ENCODE assay signal across 10 mouse cellular contexts in genomic region chr5:47979371-47979770, GRCm38 (mm10). TPM values are rescaled to one million over a fixed set of nuclear protein-coding genes. Genes with fewer than 3 reads are reported as not detected.
A peak's percentile ranks its signal among the peaks of the same experiment; 100 is the strongest.
DNase-seq lines count a peak whose midpoint lies in the region; ATAC-seq lines count a peak whose summit lies in the region.
"Had no signal": no experiment of that assay in that cellular context is flagged by ENCODE, and none has a peak within 500 bp of the region (broad histone marks: within the 10 kb centered on the region; RNA-seq: fewer than 3 reads in every experiment).

No protein-coding gene starts in this region.

- no peak overlapping the region for H3K27ac ChIP-seq in kidney, embryonic 16.5 days (ENCODE audit: low read length)
- H3K27ac ChIP-seq: lung, embryonic 15.5 days had no signal

- H3K4me2 ChIP-seq in kidney, embryonic 16.5 days (replicated peaks; ENCODE audit: low read depth, low read length) = no peak overlapping the region
- H3K4me2 ChIP-seq: lung, embryonic 15.5 days had no signal

- H3K36me3 ChIP-seq in kidney, embryonic 16.5 days (ENCODE audit: insufficient read depth, low read length) = no peaks in the 10 kb centered on the region
- H3K36me3 ChIP-seq: lung, embryonic 15.5 days had no signal

- H3K4me1 ChIP-seq in kidney, embryonic 16.5 days (ENCODE audit: insufficient read depth, low read length) = peaks cover 10% of the 10 kb centered on the region
- H3K4me1 ChIP-seq: lung, embryonic 15.5 days had no signal

- H3K27me3 ChIP-seq in kidney, embryonic 16.5 days (ENCODE audit: insufficient read depth, low read length) = no peaks in the 10 kb centered on the region
- H3K27me3 ChIP-seq: lung, embryonic 15.5 days had no signal

- no peaks in the 10 kb centered on the region for H3K9me3 ChIP-seq in kidney, embryonic 16.5 days (ENCODE audit: low read length)
- H3K9me3 ChIP-seq: lung, embryonic 15.5 days had no signal

- no peak overlapping the region for H3K9ac ChIP-seq in kidney, embryonic 16.5 days (replicated peaks; ENCODE audit: low read length)
- H3K9ac ChIP-seq: lung, embryonic 15.5 days had no signal

- H3K4me3 ChIP-seq in kidney, embryonic 16.5 days (ENCODE audit: low read length) = no peak overlapping the region
- H3K4me3 ChIP-seq: lung, embryonic 15.5 days had no signal

- ATAC-seq in kidney, embryonic 16.5 days (ENCODE audit: low FRiP score, low TSS enrichment) = no peak
- peak; percentile 72 for ATAC-seq in granulocyte monocyte progenitor cell, adult 5-6 weeks (replicated peaks; ENCODE audit: poor library complexity, severe bottlenecking)

- DNase-seq in adrenal gland, postnatal 14 days = peak; percentile 24
- no peak for DNase-seq in adrenal gland, postnatal 4 days (ENCODE audit: low spot score in 2 of 2)
- DNase-seq in kidney, postnatal 10 days = peak; percentile 30
- peak; percentile 45 for DNase-seq in ES-CJ7 (ENCODE audit: low read depth, low spot score)
- no peak for DNase-seq in testis, postnatal 14 days (ENCODE audit: low spot score)
- no peak for DNase-seq in B cell, adult 2 months
- DNase-seq: thymus, postnatal 25 days had no signal

- 20% methylated on average over 4 of the region's 4 CpGs for WGBS in kidney, embryonic 16.5 days

RNA-seq across cellular contexts. Expression of gene Slit2, which starts 3.6 kb away (rescaled TPM):
- 15.2 and 16.3 TPM in 2 replicates for total RNA-seq in adrenal gland, postnatal 14 days (2021)
- total RNA-seq in adrenal gland, postnatal 4 days (2021) = 10 to 100 TPM; 24.0 to 44.5 TPM
- polyA plus RNA-seq in kidney, embryonic 16.5 days (2015; fragmentation: Nextera tagmentation; extraction: Ambion mirVana) = 32.6 and 36.4 TPM in 2 replicates
- total RNA-seq in granulocyte monocyte progenitor cell, adult 5-6 weeks (2014; fragmentation: Nextera tagmentation) = 0.28 TPM in 1 of 2 replicates, not detected in the other
- not detected in 2 replicates for total RNA-seq in granulocyte monocyte progenitor cell, adult 5-6 weeks (2017)

Comparison
In these comparisons a context has a peak if more than half of its experiments do, and no peak if none do; other contexts are left out.
1. DNase-seq: peak in adrenal gland, postnatal 14 days (single experiment), kidney, postnatal 10 days (single experiment) and ES-CJ7 (single experiment); none in adrenal gland, postnatal 4 days (0 of 2), testis, postnatal 14 days (single experiment) and B cell, adult 2 months (0 of 2).
2. RNA of gene Slit2, which starts 3.6 kb away (total RNA-seq): 24.0 to 44.5 TPM in adrenal gland, postnatal 4 days and 15.2 to 16.3 TPM in adrenal gland, postnatal 14 days; 0.28 TPM in granulocyte monocyte progenitor cell, adult 5-6 weeks; every median in the first group is over 10 times any median in the second.